Mouse (Mus musculus): ENCODE data around the gene Zbtb12.
"Not testable (repeated sequence)": the region's sequence is repeated elsewhere in the genome, so short reads cannot be mapped to it uniquely, and the experiment has no call there.

Gene Zbtb12

GRCm38 (mm10) chr17:34900826-34901225 lies 21.5 kb downstream of the Zbtb12 start:
- DNase-seq (ENCODE audit: low read depth in 1 of 2, low spot score in 2 of 2) = not testable (repeated sequence)

- not testable (repeated sequence) for DNase-seq (ENCODE audit: low read depth in 1 of 2, low spot score in 2 of 2)
Measured at GRCm38 (mm10) chr17:34901948-34902347, 22.7 kb downstream of the Zbtb12 start.

- DNase-seq (ENCODE audit: low read depth in 1 of 2, low spot score in 2 of 2) = no peak
Measured at GRCm38 (mm10) chr17:34902895-34903294, 23.6 kb downstream of the Zbtb12 start.

GRCm38 (mm10) chr17:34910982-34911381 lies 31.7 kb downstream of the Zbtb12 start:
- no peak for DNase-seq (ENCODE audit: low read depth in 1 of 2, low spot score in 2 of 2)

- peak in 1 of 2 experiments; percentile 66 for DNase-seq (ENCODE audit: low read depth in 1 of 2, low spot score in 2 of 2)
Measured at GRCm38 (mm10) chr17:34911945-34912351, 32.7 kb downstream of the Zbtb12 start.

- DNase-seq (ENCODE audit: low read depth in 1 of 2, low spot score in 2 of 2) = no peak
Measured at GRCm38 (mm10) chr17:34913930-34914665, 34.8 kb downstream of the Zbtb12 start, which contains the start of gene Slc44a4. Slc44a4 (plus strand) TSS chr17:34914466.

- no peak for DNase-seq (ENCODE audit: low read depth in 1 of 2, low spot score in 2 of 2)
Measured at GRCm38 (mm10) chr17:34915410-34915831, 36.1 kb downstream of the Zbtb12 start.

GRCm38 (mm10) chr17:34916316-34916715 lies 37.0 kb downstream of the Zbtb12 start:
- no peak for DNase-seq (ENCODE audit: low read depth in 1 of 2, low spot score in 2 of 2)

GRCm38 (mm10) chr17:34917188-34917587 lies 37.9 kb downstream of the Zbtb12 start:
- DNase-seq (ENCODE audit: low read depth in 1 of 2, low spot score in 2 of 2) = no peak

- no peak for DNase-seq (ENCODE audit: low read depth in 1 of 2, low spot score in 2 of 2)
Measured at GRCm38 (mm10) chr17:34922939-34923338, 43.7 kb downstream of the Zbtb12 start.

- DNase-seq (ENCODE audit: low read depth in 1 of 2, low spot score in 2 of 2) = no peak
Measured at GRCm38 (mm10) chr17:34924258-34924657, 45.0 kb downstream of the Zbtb12 start.

GRCm38 (mm10) chr17:34927306-34928019 lies 48.2 kb downstream of the Zbtb12 start:
- no peak for DNase-seq (ENCODE audit: low read depth in 1 of 2, low spot score in 2 of 2)

GRCm38 (mm10) chr17:34928841-34929240 lies 49.6 kb downstream of the Zbtb12 start:
- DNase-seq (ENCODE audit: low read depth in 1 of 2, low spot score in 2 of 2) = no peak

- DNase-seq (ENCODE audit: low read depth in 1 of 2, low spot score in 2 of 2) = peak; percentile 94
Measured at GRCm38 (mm10) chr17:34931061-34931734, 51.9 kb downstream of the Zbtb12 start, which contains the start of gene Neu1. Neu1 (plus strand) TSS chr17:34931253.

GRCm38 (mm10) chr17:34931735-34932098 lies 52.4 kb downstream of the Zbtb12 start:
- DNase-seq (ENCODE audit: low read depth in 1 of 2, low spot score in 2 of 2) = no peak

GRCm38 (mm10) chr17:34932287-34932686 lies 53.0 kb downstream of the Zbtb12 start:
- no peak for DNase-seq (ENCODE audit: low read depth in 1 of 2, low spot score in 2 of 2)

- DNase-seq (ENCODE audit: low read depth in 1 of 2, low spot score in 2 of 2) = no peak
Measured at GRCm38 (mm10) chr17:34934031-34934430, 54.7 kb downstream of the Zbtb12 start.

GRCm38 (mm10) chr17:34934830-34935229 lies 55.5 kb downstream of the Zbtb12 start:
- DNase-seq (ENCODE audit: low read depth in 1 of 2, low spot score in 2 of 2) = peak in 1 of 2 experiments; percentile 36

GRCm38 (mm10) chr17:34937960-34938505 lies 58.8 kb downstream of the Zbtb12 start:
- DNase-seq (ENCODE audit: low read depth in 1 of 2, low spot score in 2 of 2) = no peak

- DNase-seq (ENCODE audit: low read depth in 1 of 2, low spot score in 2 of 2) = no peak
Measured at GRCm38 (mm10) chr17:34941344-34942041, 62.2 kb downstream of the Zbtb12 start.
